Mouse (Mus musculus) left cerebral cortex, adult 18-20 months (tissue): ENCODE data around the gene Capn12. TPM values are rescaled to one million over a fixed set of nuclear protein-coding genes. Genes with fewer than 3 reads are reported as not detected.
A peak's percentile ranks its signal among the peaks of the same experiment; 100 is the strongest.

Experiments
- DNase-seq, 2 experiments: peaks; one replicate each; pipeline ENCODE4 v3.0.0; 2021 to 2022; ENCODE audit warnings: low spot score in 2 of 2, mixed read lengths in 1 of 2
- long read RNA-seq, 2 experiments: library from polyadenylated mRNA; stranded (forward); transcript quantifications; one replicate each; pipeline ENCODE4 v2.0.0; 2021
- total RNA-seq, 2 experiments: library from RNA; stranded (reverse); gene quantifications; 2 replicates each; pipeline ENCODE4 v1.2.3; 2021

The Capn12 gene
- total RNA-seq = under 1 TPM; 0.61 to 0.95 TPM
- long read RNA-seq, experiment 1, partial matches to known transcripts = 2 of 4 reads
- long read RNA-seq, experiment 1, other reads (novel, unspliced or antisense) = 2 of 4 reads
- long read RNA-seq, experiment 2, partial matches to known transcripts = 0 of 1 reads
- long read RNA-seq, experiment 2, other reads (novel, unspliced or antisense) = 1 of 1 reads

DNA sequence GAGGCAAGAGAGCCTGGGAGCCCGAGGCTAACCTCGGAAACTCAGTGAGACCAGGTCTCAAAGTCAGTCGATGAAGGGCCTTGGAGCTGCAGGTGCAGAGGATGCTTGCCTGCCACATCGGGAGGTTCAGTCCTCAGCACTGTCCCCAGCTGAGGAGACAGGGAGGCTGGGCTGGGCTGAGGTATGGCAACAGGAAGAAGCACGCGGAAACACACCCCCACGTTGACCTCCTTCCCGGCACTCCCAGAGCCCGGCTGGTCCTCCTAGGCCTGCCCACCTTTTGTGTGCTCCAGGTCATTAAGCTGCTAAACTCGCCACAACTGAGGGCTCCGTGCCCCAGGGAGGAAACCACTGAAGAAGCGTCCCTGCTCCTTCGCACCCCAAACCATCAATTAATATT, at the start of gene Capn12:
Gene Capn12, plus strand, starts transcription at position 224 of the 400 bp plus-strand sequence.
- no peak for DNase-seq

DNA sequence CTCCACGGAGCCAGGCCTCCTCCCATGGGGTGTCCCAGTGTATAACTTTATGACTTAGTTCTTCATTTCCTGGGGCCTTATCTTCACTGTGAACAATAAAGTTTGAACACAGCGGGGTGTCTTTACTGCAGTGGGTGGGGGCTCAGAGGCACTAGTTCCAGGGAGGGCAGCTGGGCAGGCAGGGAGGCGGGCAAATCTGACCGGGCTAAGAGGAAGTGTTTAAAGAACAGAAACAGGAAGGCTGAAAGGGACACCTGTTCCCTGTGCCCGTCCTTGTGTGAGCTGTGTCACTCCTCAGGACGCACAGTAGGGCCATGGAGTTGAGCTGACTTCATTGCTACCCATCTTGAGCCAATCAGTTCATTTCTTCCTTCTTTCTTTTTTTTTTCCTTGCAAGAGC, 49.1 kb upstream of the Capn12 start:
- no peak for DNase-seq

DNA sequence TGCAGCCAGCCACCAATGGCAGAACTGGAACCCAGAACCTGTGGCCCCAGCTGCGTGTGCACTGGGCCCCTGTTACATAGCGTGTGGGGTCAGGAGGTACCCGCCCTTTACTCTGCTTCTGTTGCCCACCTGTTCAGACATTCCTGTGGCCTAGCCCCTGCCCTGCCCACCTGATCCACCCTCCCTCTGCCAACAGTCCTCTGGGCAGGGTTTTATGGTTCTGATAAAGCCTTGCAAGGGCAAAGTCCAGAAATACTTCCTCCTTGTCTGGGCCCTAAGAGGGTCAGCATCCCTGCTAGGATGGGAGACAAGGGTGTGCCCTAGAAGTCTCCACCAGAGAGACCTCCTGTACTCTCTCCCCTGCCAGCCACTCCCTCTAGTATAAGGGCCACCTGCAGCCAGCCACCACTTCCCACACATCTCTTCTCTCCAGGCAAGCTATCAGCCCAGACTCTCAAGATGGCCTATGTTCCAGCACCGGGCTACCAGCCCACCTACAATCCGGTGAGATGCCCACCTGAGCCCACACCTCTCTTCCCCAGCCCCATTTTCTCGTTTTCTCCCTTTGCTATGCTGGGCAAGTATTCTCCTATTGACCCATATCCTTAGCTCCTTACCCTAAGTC, 47.4 kb upstream of the Capn12 start, which contains the start of gene Lgals4:
Gene Lgals4, plus strand, starts transcription at position 132 of the 625 bp plus-strand sequence.
- no peak for DNase-seq

DNA sequence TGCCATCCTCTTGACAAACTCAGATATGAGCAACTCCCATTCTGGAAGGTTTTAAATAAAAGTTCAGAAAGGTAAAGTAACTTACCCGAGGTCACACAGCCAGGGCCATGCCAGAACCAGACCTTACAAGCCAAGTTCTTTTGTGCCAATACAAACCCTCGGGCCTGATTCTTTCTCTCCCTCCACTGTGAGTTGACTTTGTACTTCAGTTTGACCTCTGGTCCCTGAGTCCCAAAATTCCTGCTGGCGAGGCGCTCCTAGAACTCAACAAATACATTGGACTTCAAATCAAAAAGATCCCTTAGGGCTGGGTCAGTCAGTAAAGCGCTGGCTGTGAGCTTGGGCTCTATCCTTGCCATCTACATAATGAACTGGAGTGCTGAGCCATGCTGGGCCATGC, 44.3 kb upstream of the Capn12 start:
- DNase-seq = no peak

DNA sequence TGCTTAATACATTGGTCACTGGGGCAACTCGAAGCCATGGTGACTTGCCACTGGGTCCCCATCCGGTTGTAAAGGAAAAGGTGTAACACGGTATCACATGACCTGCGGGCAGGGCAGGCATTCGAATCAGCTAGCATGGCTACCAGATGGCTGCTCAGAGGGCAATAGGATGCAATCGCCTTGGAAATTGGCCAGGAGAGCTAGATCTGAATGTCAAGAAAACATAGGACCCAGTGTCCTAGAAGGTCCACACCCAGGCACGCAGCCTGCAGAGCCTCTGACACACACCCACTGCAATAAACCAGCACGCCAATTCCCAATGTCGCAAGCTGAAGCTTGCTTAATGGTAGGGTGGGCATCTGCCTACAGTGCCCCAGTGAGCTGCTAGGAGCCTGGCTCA, 42.9 kb upstream of the Capn12 start:
- no peak for DNase-seq

DNA sequence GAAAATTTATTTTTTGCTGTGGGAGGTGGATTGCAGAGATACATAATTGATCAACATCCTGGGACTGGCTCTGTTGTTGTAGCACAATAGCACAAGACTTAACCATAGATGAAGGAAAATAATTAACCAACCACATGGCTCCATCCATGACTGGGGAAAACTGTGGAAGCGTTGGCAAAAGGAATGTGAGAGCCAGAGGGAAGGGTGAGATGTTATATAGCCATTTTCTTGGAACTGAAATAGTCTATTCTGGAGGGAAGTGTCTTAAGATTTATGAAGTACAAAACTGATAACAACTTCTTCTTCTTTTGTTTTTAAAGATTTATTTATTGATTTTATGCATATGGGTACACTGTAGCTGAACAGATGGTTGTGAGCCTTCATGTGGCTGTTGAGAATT, 33.9 kb upstream of the Capn12 start:
- no peak for DNase-seq

DNA sequence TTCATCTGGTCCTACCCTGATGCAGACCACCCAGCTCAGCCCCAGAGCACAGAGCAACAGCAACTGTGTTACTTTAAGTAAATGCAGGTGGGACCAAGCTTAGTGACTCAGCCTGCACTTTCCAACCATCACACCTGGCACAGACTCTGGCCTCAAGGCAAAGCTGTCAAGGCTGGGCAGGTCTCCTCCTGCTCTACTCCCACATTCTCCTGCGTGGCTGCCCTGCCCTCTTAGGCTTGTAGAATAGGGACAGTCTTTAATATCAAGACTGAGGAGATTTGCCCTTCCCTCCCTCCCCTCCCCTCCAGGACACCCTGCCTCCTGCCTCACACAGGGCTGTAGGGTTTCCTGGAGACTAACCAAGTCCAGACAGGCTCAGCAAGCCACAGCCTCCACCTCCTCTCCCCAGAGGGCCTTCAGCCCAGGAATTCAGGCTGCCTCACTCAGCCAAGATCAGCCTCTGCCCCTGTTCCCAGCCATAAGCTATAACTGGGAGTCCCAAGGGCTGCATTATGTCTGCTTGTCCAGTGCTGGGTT, 31.5 kb upstream of the Capn12 start:
- DNase-seq = no peak

DNA sequence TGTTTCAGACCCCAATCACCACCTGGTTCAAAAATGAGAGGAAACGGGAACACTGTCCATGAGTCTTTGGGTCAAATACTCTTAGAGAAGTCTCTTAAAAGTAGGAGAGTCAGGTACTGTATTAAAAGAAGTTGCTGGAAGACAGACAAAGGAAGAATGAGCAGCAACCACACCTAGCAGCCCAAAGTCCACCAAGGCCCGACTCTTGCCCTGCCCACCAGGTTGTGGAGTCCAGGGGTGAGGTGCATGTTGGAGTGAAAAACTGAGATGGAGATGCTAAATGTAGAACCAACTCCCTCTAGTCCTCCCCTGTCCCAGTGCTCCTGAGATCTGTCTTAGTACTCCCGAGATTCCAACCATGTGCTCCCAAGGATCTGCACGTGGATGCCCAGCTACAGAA, 30.6 kb upstream of the Capn12 start:
- no peak for DNase-seq

DNA sequence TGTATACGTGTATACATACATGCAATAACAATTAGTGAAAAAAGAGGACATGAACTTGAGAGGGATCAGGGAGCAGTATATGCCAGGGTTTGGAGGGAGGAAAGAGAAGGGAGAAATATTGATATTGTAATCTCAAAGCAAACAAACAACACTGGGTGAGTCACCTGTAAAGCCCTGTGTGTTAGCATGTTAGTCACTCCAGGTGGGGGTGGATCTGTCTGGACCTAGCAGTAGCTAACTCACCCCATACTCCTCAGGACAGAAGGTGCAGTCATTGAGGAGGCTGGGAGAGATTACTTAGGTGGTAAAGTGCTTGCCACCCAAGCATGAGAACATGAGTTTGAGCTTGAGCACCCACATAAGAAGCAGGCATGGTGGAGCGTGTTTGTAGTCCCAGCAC, 21.3 kb upstream of the Capn12 start:
- no peak for DNase-seq

DNA sequence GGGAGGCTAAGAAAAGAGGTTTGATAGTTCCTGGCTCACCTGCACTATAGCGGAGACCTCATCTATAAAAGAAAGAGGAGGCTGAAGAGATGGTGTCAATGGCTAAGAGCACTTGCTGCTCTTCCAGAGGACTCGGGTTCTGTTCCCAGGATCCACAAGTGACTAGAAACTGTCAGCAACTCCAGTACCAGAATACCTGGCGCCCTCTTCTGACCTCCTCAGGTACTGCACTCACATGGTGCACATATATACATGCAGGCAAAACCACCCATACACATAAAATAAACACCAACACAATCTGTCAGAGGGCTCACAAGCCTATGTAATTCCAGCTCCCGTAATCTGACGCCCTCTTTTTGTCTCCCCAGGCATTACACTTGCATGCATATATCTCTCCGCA, 20.3 kb upstream of the Capn12 start:
- DNase-seq = no peak

DNA sequence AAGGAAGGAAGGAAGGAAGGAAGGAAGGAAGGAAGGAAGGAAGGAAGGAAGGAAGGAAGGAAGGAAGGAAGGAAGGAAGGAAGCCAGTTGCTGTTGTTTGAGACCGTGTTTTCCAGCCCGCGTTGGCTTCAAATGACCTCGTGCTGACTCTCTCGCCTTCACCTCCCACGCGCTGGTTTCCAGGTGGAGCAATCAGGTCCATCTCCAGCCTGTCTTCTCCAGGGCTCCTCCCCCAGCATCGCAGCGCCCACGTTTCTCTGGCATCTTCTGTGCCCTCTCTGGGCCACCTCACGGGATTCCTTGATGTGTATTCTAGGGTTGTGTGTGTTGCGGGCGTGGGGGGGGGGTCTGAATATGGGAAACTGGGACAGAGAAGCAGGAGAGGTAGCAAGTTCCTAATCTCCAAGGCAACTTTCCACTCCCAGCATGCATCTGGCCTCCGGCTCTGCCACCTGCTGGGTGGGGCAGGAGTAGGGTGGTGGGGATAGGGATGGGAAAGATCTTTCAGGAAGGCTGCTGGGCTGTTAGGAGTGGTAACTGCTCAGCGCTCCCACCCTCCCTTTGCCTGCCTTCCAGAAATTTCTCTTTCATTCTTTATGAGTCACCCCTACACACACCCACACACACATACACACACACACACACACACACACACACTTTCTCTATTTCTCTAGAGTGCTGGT, 18.3 kb upstream of the Capn12 start:
- peak; percentile 53 to 57 for DNase-seq

DNA sequence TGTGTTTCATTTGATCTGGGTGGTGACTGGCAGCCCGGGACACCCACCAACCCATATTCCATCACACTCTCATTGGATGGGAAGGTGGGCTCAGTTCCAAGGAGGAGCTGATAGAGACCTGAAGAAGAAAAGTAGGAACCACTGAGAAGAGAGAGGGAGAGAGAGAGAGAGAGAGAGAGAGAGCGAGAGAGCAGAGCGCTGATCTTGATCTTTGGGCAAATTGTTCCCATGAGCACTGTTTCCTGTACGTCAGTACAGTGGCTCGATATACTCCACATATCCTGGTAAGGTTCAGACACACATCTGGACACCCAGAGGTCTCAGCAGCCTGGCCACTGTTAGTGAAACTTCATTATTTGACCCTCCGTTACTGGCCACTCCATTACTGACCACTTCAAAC, 17.7 kb upstream of the Capn12 start, which contains the start of gene Lgals7:
Gene Lgals7, plus strand, starts transcription at position 314 of the 400 bp plus-strand sequence.
- DNase-seq = no peak

DNA sequence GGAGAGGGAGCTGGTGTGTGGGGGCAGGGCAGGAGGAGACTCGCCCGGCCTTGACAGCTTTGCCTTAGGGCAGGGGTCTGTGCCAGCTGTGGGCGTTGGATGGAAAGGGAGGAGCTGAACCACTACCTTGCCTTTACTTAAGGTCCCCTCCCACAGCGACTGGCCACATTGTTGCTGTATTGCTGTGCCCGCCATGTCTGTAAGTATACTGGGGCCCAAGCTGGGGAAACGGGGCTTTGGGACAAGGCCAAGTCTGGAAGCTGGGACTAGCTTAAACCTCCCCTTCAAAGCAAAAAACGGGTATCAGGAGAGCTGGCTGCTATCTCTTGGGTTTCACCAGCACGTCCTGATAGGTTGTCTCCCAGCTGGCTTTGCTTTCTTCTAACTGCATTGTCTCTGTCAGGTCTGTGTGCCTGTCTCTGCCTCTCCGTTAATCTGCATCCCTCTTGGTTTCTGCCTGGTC, 16.9 kb upstream of the Capn12 start:
- no peak for DNase-seq

DNA sequence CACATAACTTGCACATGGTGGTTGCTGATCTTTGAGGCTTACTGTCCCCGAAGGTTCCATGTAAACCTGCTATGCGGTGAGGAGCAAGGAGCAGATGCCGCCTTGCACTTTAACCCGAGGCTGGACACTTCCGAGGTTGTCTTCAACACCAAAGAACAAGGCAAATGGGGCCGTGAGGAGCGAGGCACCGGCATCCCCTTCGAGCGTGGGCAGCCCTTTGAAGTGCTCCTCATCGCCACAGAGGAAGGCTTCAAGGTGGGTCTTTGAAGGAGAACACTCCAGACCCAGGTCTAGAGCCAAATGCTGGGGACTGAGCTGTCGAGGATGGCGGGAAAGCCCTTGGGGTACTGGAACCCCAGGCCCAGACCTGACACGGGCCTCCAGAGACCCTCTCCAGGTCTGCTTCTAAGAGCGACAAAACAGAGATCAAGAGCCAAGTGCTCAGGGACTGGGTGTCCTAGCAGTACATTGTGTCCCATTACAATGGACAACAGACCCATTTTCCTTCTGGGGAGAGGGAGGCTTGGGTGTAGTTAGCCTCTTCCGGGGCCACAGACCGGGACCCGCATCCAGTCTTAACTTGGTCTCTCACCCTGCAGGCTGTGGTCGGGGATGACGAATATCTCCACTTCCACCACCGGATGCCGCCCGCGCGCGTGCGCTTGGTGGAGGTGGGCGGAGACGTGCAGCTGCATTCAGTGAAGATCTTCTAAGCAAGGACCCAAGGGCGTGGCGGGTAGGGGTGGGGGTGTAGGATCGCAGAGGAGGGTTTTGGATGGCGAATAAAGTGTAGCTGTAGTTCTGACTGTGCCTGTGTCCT, 15.5 kb upstream of the Capn12 start:
- peak; percentile 86 to 91 for DNase-seq

DNA sequence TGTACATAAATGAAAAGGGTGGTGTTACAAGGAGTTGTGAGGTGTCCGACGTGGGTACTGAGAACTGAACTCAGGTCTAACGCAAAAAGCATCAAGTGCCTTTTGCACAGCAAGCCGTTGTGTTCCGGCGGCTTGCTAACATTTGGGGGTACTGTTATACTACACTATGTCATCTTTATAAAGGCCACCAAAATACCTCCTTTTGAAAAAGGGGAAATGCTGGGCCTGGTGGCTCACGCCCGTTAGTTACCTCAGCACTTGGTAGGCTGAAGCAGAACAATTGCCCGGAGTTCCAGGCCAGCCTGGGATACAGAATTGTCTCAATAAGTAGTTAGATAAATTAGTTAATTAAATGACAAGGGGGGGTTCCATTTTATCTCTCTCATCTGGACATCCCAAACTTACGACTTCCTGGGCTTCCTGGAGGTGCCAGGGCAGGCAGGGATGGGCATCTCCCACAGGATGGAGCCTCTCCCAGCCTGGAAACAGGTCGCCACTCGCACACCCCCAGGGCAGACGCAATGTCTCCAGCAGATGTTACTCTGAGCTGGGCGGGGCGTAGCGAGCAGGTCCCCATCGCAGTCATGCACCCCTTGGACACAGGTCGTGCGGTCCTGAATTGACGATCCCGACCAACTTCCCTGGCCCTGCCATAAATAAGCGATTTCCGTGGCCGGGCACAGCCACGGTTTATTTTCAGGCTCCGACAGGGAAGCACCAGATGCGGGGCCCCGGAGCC, 14.3 kb upstream of the Capn12 start:
- DNase-seq = no peak

DNA sequence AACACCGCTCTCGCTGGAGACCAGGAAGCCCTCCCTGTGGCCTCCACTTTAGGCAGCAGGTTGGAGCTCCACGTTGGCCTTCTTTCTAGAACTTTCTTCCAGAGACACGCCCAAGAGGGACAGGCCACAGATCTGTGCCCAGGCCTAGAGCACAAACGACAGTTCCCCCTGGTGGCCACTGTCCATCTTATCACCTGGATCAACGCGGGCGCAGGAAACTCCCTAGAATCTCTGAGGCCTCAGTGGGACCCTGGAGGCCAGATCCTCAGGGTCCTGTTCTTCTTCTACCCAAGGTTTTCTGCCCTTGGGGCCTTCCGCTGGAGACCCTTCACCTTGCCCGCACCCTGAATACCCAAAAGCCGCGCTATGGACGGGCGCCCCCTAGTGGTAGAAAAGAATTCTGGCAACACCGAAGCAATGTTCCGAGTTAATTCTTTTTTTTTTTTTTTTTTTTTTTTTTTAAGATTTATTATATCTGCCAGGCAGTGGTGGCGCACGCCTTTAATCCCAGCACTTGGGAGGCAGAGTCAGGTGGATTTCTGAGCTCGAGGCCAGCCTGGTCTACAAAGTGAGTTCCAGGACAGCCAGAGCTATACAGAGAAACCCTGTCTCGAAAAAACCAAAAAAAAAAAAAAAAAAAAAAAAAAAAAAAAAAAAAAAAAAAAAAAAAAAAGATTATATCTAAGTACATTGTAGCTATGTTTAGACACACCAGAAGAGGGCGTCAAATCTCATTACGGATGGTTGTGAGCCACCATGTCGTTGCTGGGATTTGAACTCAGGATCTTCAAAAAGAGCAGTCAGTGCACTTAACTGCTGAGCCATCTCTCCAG, 13.5 kb upstream of the Capn12 start:
- peak; percentile 55 to 73 for DNase-seq

DNA sequence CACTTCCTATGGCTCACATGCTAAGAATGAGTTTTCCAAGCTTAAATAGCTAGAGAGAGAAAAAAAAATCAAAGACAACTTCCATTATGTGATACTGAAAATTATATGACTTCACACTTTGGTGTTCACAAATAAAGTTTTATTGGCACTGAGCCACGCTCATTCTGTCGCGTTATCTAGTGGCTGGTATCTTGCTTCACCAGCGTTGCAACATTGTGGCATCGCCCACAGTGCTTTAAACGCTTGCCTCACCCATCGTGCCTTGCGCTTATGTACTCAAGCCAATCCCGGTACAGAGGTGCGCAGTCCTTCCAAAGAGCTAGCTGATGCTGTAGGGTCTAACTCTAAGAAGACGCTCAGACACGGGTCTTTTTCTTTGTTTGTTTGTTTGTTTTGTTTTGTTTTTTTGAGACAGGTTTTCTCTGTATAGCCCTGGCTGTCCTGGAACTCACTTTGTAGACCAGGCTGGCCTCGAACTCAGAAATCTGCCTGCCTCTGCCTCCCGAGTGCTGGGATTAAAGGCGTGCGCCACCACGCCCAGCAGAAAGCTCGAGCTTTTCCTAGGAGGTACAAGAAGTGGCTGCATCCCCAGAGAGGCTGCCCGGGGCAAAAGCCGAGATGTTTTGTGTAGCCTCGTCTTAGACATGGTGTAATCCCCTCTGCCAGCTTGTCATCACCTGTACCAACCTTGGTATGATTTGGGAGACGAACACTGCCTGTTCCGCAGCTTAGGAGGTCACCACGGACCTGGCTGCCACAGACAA, 10.1 kb upstream of the Capn12 start:
- DNase-seq = no peak

DNA sequence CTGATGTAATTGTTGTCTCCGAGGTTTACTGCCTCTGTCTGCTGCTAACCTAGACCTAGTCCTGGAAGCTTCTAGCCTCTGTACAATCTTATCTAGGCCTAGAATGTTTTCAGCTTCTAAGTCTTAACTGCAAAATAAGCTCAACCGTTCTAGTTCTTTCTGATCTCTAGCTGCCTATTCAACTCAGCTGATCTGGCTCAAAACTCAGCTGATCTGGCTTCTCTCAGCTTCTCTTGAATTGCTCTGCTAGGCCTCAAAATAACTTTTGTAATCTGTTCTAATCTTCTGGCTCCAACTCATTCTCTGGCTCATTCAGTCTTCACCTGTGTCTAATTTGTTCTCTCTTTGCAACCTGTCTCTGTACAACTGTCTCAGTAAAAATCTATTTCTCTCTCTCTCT, 6.7 kb upstream of the Capn12 start:
- DNase-seq = no peak

DNA sequence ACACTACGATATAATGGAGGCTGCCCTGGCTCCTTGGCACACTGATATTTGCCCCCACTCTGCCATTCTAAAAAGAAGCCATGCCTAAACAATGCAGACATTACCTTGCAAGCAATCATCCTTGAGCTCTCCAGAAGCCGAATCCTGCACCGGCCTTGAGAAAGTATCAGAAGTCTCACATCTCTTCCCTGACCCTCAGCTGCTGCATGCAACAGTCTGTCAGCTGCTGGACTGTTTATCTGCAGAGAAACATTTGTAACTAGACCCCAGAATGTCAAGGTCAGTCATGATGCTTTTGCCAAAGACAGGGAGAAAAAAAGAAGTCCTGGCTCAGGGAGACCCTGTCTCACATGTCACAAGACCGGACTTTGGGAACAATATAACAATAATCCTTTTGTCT, 5.1 kb upstream of the Capn12 start:
- no peak for DNase-seq
